Mouse (Mus musculus) embryonic facial prominence, embryonic 11.5 days (tissue): ENCODE data around the gene Chst3. TPM values are rescaled to one million over a fixed set of nuclear protein-coding genes. Genes with fewer than 3 reads are reported as not detected.
"Not testable (repeated sequence)": the region's sequence is repeated elsewhere in the genome, so short reads cannot be mapped to it uniquely, and the experiment has no call there.

ENCODE experiments used
- ATAC-seq: fragments of 200-750 bp; cut with Nextera tagmentation; replicated peaks from 2 replicates; pipeline ENCODE4 v1.8.0; 2017; ENCODE audit warnings: low read depth; ENCODE audit not compliant: insufficient number of reproducible peaks, low FRiP score, low TSS enrichment
- DNase-seq: peaks from one replicate; pipeline ENCODE4 v3.0.0-alpha.2; 2015; ENCODE audit warnings: low spot score
- H3K27ac ChIP-seq: fragments of 300-500 bp; sonication (generic); replicated peaks from 2 replicates; pipeline ENCODE4 v1.5.1; 2014; ENCODE audit warnings: mild to moderate bottlenecking, low read depth, low read length, control low read depth
- H3K27me3 ChIP-seq: fragments of 300-500 bp; sonication (generic); 2 replicates; pipeline ENCODE4 v1.6.1; 2014; ENCODE audit warnings: mild to moderate bottlenecking, low read length, moderate library complexity, mixed read lengths; ENCODE audit not compliant: control insufficient read depth, insufficient read depth
- H3K36me3 ChIP-seq: fragments of 300-500 bp; sonication (generic); replicated peaks from 2 replicates; pipeline ENCODE4 v1.6.1; 2014; ENCODE audit warnings: low read depth, mild to moderate bottlenecking, low read length, moderate library complexity, mixed read lengths; ENCODE audit not compliant: control insufficient read depth, insufficient read depth
- H3K4me1 ChIP-seq: fragments of 300-500 bp; sonication (generic); 2 replicates; pipeline ENCODE4 v1.6.1; 2014; ENCODE audit warnings: low read length, mixed read lengths; ENCODE audit not compliant: control insufficient read depth, insufficient read depth
- H3K4me2 ChIP-seq: fragments of 300-500 bp; sonication (generic); 2 replicates; pipeline ENCODE4 v1.6.1; 2014; ENCODE audit warnings: low read depth, mild to moderate bottlenecking, control low read depth, low read length, moderate library complexity
- H3K4me3 ChIP-seq: fragments of 300-500 bp; sonication (generic); 2 replicates; pipeline ENCODE4 v1.5.1; 2014; ENCODE audit warnings: low read depth, low read length, control low read depth
- H3K9ac ChIP-seq: fragments of 300-500 bp; sonication (generic); replicated peaks from 2 replicates; pipeline ENCODE4 v1.6.1; 2014; ENCODE audit warnings: mild to moderate bottlenecking, control low read depth, low read length
- H3K9me3 ChIP-seq: fragments of 300-500 bp; sonication (generic); replicated peaks from 2 replicates; pipeline ENCODE4 v1.6.1; 2016; ENCODE audit warnings: mild to moderate bottlenecking, low read length, inconsistent platforms, mixed read lengths; ENCODE audit not compliant: control insufficient read depth
- WGBS: fragments of 180-500 bp; shearing (Covaris S2); extraction: QIAGEN DNeasy Blood & Tissue Kit; methylation state at CpG from one replicate; pipeline ENCODE4 v1.1.7; 2014; 5-methylcytosine and 5-hydroxymethylcytosine counted together
- polyA plus RNA-seq: library from polyadenylated mRNA; unstranded; fragments of >200 nt; fragmentation: Nextera tagmentation; extraction: Ambion mirVana; gene quantifications from 2 replicates; pipeline ENCODE4 v1.2.1, GENCODE M21; 2014

The Chst3 gene
- polyA plus RNA-seq, 1 experiment from 2014 or later = 0.86 TPM

GRCm38 (mm10) chr10:60171368-60171767, 47.7 kb downstream of the Chst3 start:
- no peaks in the 10 kb centered on the region for H3K9me3 ChIP-seq
- H3K4me2 ChIP-seq = no peak overlapping the region
- DNase-seq = no peak
- no peak overlapping the region for H3K4me3 ChIP-seq
- no peak for ATAC-seq
- WGBS = 94% methylated on average over 5 of the region's 5 CpGs
- no peak overlapping the region for H3K27ac ChIP-seq
- no peak overlapping the region for H3K9ac ChIP-seq
- H3K4me1 ChIP-seq = no peaks in the 10 kb centered on the region
- no peaks in the 10 kb centered on the region for H3K36me3 ChIP-seq
- no peaks in the 10 kb centered on the region for H3K27me3 ChIP-seq

GRCm38 (mm10) chr10:60170326-60171089, 48.6 kb downstream of the Chst3 start:
- Histone ChIP-seq H3K27ac (no peak overlapping the region), H3K9me3 (no peaks in the 10 kb centered on the region), H3K4me2 (no peak overlapping the region), H3K36me3 (no peaks in the 10 kb centered on the region), H3K27me3 (no peaks in the 10 kb centered on the region), H3K4me1 (no peaks in the 10 kb centered on the region), H3K9ac (no peak overlapping the region), H3K4me3 (no peak overlapping the region)
- no peak for DNase-seq
- 83% methylated on average over 10 of the region's 10 CpGs for WGBS
- ATAC-seq = no peak

GRCm38 (mm10) chr10:60168960-60169359, 50.1 kb downstream of the Chst3 start:
- DNase-seq (no peak), ATAC-seq (no peak)
- Histone ChIP-seq H3K4me1 (no peaks in the 10 kb centered on the region), H3K36me3 (no peaks in the 10 kb centered on the region), H3K4me3 (no peak overlapping the region), H3K4me2 (no peak overlapping the region), H3K9me3 (no peaks in the 10 kb centered on the region), H3K27me3 (no peaks in the 10 kb centered on the region), H3K9ac (no peak overlapping the region), H3K27ac (no peak overlapping the region)
- WGBS = 65% methylated on average over 3 of the region's 3 CpGs

GRCm38 (mm10) chr10:60168306-60168705, 50.8 kb downstream of the Chst3 start:
- ATAC-seq (no peak), DNase-seq (no peak)
- 71% methylated on average over 2 of the region's 2 CpGs for WGBS
- H3K4me2 ChIP-seq = no peak overlapping the region
- H3K27ac ChIP-seq = no peak overlapping the region
- no peak overlapping the region for H3K4me3 ChIP-seq
- H3K9me3 ChIP-seq = no peaks in the 10 kb centered on the region
- H3K9ac ChIP-seq = no peak overlapping the region
- no peaks in the 10 kb centered on the region for H3K4me1 ChIP-seq
- no peaks in the 10 kb centered on the region for H3K36me3 ChIP-seq
- H3K27me3 ChIP-seq = no peaks in the 10 kb centered on the region

GRCm38 (mm10) chr10:60166068-60166467, 53.0 kb downstream of the Chst3 start:
- Histone ChIP-seq H3K4me2 (no peak overlapping the region), H3K27ac (no peak overlapping the region), H3K4me1 (no peaks in the 10 kb centered on the region), H3K9ac (no peak overlapping the region), H3K4me3 (no peak overlapping the region), H3K27me3 (no peaks in the 10 kb centered on the region), H3K9me3 (no peaks in the 10 kb centered on the region), H3K36me3 (no peaks in the 10 kb centered on the region)
- no peak for ATAC-seq
- 15% methylated on average over 3 of the region's 3 CpGs for WGBS
- no peak for DNase-seq

GRCm38 (mm10) chr10:60164869-60165268, 54.2 kb downstream of the Chst3 start:
- DNase-seq (no peak), ATAC-seq (no peak)
- Histone ChIP-seq H3K27me3 (no peaks in the 10 kb centered on the region), H3K4me1 (no peaks in the 10 kb centered on the region), H3K9ac (no peak overlapping the region), H3K9me3 (no peaks in the 10 kb centered on the region), H3K27ac (no peak overlapping the region), H3K36me3 (no peaks in the 10 kb centered on the region), H3K4me3 (no peak overlapping the region), H3K4me2 (no peak overlapping the region)
- 95% methylated on average over 1 of the region's 1 CpGs for WGBS

GRCm38 (mm10) chr10:60162973-60163255, 56.1 kb downstream of the Chst3 start:
- Histone ChIP-seq H3K36me3 (no peaks in the 10 kb centered on the region), H3K4me1 (no peaks in the 10 kb centered on the region), H3K9me3 (no peaks in the 10 kb centered on the region), H3K4me2 (no peak overlapping the region), H3K9ac (no peak overlapping the region), H3K4me3 (no peak overlapping the region), H3K27me3 (no peaks in the 10 kb centered on the region), H3K27ac (no peak overlapping the region)
- no peak for DNase-seq
- no peak for ATAC-seq
- WGBS = 92% methylated on average over 6 of the region's 6 CpGs

GRCm38 (mm10) chr10:60162184-60162972, 56.7 kb downstream of the Chst3 start:
- not testable (repeated sequence) for H3K4me2 ChIP-seq, H3K4me3 ChIP-seq, H3K9ac ChIP-seq, H3K27me3 ChIP-seq, H3K36me3 ChIP-seq, ATAC-seq, DNase-seq, H3K27ac ChIP-seq, H3K9me3 ChIP-seq, H3K4me1 ChIP-seq
- WGBS = 85% methylated on average over 8 of the region's 8 CpGs
